Mouse (Mus musculus) cortical plate, adult 2 months (tissue): ENCODE results near the gene Slc35f3.

Source experiments
- CTCF ChIP-seq: fragments of 200-500 bp; IDR thresholded peaks from 2 replicates; pipeline ENCODE4 v1.5.1; 2011; ENCODE audit warnings: mild to moderate bottlenecking, control low read depth, low read length; ENCODE audit not compliant: insufficient read depth; ENCODE audit errors: extremely low read depth
- POLR2A ChIP-seq: fragments of 200-500 bp; IDR thresholded peaks from 2 replicates; pipeline ENCODE4 v1.6.1; 2011; ENCODE audit warnings: mild to moderate bottlenecking, low read length, control low read depth; ENCODE audit not compliant: insufficient read depth; ENCODE audit errors: extremely low read depth

DNA sequence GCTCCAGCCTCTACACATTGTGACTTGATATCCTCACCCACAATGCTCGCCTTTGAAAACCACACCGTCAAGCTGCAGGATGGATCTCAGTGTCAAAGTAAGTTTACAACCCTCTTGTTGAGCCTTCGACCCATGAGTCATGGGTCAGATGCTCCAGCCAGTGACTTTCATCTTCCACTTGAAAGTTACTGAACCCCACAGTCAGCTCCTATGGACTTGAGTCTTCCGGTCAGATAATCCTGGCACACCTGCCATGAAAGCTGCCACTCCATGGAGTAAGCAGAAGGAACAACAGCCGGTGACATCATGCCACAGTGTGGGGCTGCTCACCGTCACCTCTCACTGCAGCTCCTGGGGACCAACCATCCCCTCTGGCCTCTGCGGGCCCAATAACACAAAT lies 82.9 kb downstream of the Slc35f3 start:
- TF ChIP-seq POLR2A: no peak
- no peak for TF ChIP-seq CTCF
